Mouse (Mus musculus) frontal cortex, adult 2 months (tissue): Measurements from ENCODE around the gene Arhgap5. TPM values are rescaled to one million over a fixed set of nuclear protein-coding genes. Genes with fewer than 3 reads are reported as not detected.

Experiments
- polyA plus RNA-seq: library from polyadenylated mRNA; depleted of rRNA; stranded (reverse); fragments of >200 nt; gene quantifications from 2 replicates; pipeline ENCODE4 v1.2.3, GENCODE M21; 2012; rRNA removed

The Arhgap5 gene
- polyA plus RNA-seq, 1 experiment = 54.2 TPM

Other genes with a start within 250 kb of the Arhgap5 start
- 29.3 and 31.2 TPM in 2 replicates for gene Akap6, start 195.4 kb downstream of the Arhgap5 start, polyA plus RNA-seq